Mouse (Mus musculus) ZHBTc4 (cell line): Measurements from ENCODE around the gene Cemip.
A peak's percentile ranks its signal among the peaks of the same experiment; 100 is the strongest.
"Not testable (repeated sequence)": the region's sequence is repeated elsewhere in the genome, so short reads cannot be mapped to it uniquely, and the experiment has no call there.

ENCODE experiments used
- DNase-seq: peaks from one replicate; pipeline ENCODE4 v3.0.0-alpha.2; 2011; ENCODE audit warnings: low read depth, low spot score

Cemip gene

DNA sequence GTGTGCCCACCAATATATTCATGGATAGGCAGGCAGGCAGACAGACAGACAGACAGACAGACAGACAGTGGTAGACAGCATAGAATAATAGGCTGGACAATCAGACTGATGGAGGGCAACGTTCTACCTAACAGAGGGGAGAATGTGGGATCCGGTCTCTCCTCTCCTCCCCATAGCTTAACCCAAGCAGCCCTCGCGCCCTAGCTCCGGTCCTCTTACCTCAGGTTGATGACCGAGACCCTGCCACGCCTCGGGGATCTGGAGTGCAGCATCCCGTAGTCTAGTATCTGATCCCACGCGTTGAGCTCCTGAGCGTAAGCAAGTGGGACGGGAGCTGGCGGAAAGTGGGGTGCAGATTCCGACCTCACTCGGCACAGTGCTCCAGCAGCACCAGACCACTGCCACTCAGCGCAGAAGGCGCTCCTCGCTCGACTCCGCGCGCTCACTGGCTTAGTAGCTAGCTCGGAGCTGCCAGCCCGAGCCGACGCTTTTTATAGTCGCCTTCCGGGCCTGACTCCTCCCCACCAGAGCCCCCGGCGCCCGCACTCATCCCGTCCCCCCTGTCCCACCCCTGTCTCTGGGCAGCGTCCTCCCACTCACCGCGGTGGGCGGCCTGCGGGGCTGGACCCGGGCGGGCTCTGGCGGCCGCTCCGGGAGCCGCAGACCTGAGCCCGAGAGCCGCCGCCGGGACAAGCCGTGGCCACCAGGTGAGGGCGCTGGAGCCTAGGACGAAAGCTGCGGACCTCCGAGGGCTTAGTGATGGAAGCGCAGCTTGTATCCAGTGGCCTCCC, at the start of gene Cemip:
TSS of gene Cemip (minus strand) at position 464 of the 791 bp plus-strand sequence.
- peak; percentile 81 for DNase-seq

GRCm38 (mm10) chr7:84132704-84133103, 46.4 kb upstream of the Cemip start:
- DNase-seq = no peak

GRCm38 (mm10) chr7:84131736-84132135, 45.4 kb upstream of the Cemip start:
- no peak for DNase-seq

GRCm38 (mm10) chr7:84128661-84129060, 42.4 kb upstream of the Cemip start:
- DNase-seq = no peak

GRCm38 (mm10) chr7:84125730-84126129, 39.4 kb upstream of the Cemip start:
- DNase-seq = no peak

DNA sequence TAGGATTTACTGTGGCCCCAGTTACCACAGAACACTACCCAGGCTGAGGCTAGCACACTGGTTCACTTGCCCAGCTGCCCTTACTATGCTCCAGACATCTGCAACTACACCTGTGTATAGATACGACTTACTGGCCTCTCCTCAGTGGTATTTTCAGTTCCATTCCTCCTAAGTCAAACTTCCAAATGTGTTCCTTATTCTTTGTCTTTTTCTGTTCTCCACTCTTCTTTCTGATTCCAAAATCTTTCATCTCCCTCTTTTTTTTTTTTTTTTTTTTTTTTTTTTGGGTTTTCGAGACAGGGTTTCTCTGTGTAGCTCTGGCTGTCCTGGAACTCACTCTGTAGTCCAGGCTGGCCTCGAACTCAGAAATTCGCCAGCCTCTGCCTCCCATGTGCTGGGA, 37.3 kb upstream of the Cemip start:
- DNase-seq = not testable (repeated sequence)

GRCm38 (mm10) chr7:84121778-84122177, 35.5 kb upstream of the Cemip start:
- DNase-seq = no peak

- no peak for DNase-seq
Measured at GRCm38 (mm10) chr7:84120142-84120760, 33.9 kb upstream of the Cemip start.

- DNase-seq = peak; percentile 12
Measured at GRCm38 (mm10) chr7:84119216-84120105, 33.2 kb upstream of the Cemip start.

DNA sequence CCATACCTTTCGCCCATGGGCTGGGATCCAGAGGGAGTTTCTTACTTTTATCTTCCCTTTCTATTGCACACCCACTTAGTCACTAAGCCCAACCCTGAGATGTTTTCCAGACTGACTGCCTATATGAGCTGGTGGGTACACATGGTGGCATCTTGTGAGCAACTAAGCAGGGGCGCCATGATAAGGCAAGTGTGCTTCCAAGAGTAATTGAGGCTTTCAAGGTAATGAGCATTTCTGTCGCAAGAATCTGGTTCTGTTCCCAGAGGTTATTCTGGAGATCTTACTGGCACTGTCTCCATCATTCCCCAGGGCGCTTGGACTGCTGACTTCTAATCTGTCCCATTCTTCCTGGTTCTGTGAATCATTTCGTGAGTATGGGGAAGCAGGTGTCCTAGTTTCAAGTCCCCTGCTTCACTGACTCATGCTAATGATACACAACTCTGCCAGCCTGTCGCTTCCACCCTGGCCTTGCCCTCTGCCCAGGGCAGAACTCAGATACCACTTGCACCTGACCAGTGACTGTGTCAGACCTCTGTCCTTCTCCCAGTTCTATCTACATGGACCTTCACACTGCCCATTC, 31.3 kb upstream of the Cemip start:
- no peak for DNase-seq

DNA sequence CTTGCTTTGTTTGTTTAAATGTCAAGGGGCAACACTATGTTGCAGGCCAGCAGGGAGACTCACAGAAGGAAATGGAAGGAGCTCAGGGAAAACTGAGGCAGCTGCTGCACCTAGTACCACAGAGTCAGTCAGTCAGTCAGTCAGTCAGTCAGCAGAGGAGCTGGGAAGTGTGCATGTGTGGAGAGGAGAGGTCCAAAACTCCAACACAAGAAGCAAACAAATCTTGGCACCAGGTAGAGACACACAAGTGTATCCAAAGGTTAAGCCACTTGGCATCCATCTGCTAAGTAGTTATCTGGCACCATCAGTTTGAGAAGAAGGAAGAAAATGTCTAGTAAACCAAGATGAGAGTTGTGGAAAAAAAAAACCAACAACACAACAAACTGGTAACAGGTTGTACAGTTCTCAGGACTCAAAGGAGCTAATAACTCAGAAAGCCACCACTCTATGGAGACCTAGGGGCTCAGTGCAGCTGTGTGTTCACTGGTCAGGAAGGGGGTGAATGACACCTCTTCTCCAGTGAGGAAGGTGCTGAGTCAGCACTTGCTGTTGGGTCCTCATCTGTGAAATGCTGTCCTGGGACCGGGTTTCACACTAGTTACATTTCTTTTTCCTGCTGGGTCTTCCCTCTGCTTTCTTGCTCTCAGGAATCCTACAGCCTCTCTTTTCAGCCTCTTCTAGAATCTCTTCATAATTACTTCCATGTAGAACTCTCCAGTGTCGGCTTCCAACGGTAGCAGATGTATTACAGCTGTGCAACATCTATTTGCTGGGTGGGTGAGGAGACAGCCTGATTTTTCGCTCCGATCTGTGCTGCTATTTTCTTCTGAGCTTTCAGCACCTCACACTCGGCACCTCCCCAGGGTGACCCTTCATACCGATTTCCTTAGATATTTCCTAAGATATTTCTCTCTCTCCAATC, 30.6 kb upstream of the Cemip start:
- DNase-seq = no peak

DNA sequence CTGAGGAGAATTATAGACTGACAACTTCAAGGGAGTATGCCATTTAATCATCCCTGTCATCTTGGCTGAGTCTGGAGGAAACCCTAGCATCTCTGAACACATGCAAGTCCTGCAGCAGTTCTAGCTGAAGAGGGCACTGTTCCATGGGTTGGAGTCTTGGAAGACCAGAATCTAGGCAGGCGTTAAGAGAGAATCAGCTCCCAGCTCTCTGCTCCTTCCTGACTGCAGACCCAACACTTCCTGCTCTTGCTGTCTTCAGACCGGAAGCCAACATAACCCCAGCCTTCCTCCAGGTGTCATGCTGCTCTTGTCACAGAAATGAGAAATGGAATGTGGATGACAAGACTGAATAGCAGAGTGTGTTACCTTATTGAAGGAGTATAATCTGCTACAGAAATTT, 29.1 kb upstream of the Cemip start:
- peak; percentile 27 for DNase-seq

DNA sequence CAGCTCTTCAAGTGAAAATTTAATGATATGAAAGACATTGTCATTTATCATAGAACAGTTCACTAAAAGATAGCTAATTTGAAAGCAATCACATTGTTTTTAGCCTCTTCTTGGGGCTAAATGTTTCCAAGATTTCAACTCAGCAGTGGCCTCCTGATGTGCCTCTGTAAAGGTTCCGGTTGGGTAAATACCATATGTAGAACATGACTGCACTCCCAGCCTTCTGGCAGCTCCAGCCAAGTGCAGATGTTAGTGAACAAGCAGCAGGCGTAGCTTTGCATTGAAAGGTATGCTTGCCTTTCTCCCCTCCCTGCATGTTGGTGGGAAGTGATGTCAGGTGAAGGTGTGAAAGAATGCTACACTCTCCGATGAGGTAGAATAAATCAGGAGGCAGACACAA, 28.5 kb upstream of the Cemip start:
- DNase-seq = no peak

GRCm38 (mm10) chr7:84113035-84113390, 26.7 kb upstream of the Cemip start:
- DNase-seq = no peak

DNA sequence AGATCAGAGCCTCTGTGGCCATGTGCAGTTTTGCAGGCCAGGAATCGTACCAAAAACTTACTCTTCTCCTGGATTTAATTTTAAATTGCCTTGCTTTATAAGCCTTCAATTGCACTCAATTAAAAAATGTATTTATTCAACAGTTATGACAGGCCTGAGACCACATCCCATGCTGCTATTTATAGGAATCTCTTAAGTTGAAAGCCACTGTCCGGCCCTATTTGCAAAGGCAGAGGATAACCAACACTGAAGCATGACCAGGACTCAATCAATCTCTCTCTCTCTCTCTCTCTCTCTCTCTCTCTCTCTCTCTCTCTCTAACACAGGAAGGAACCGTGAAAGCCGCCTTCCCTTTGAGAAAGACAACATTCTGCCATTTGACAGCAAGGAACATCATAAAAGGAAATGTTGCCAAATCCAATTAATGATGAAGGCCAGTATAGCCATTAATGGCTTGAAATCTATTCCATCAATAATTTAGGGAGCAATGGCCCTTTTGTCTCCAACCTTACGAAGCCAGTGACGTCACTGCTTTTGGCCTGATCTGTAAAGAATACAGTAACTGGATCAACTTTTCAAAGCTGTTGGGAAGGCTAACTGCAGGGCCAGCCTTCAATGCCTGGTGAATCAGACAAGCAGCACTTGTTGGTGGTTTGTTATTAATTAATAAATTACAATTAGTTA, 26.2 kb upstream of the Cemip start:
- DNase-seq = no peak

- DNase-seq = no peak
Measured at GRCm38 (mm10) chr7:84111716-84112350, 25.5 kb upstream of the Cemip start.

DNA sequence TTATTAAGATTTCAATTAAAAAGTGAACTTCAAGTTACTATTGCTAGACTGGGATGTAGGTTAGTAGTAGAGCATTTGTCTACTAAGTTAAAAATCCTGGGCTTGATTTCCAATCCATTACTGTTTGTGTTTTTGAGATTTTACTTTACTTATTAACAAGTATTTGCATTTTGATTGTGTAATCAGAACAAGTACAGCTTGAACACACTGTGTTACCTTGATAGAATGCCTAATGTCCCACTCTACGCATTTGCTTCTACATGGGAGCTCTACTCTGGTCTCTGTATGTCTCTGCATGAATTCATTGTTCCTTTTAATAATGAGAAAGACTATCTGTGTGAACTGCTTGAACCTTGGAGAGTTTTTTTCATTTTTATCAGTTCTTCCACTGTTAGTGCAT, 20.6 kb upstream of the Cemip start:
- no peak for DNase-seq

DNA sequence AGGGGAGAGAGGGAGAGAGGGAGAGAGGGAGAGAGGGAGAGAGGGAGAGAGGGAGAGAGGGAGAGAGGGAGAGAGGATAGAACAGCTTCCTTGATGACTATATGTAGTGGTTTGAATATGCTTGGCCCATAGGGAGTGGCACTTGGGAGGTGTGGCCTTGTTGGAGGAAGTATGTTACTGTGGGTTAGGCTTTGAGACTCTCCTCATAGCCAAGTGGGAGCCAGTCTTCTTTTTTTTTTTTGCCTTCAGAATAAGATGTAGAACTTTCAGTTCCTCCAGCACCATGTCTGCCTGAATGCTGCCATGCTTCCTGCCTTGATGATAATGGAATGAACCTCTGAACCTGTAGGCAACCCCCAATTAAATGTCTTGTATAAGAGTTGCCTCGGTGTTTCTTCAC, 16.3 kb upstream of the Cemip start:
- no peak for DNase-seq

DNA sequence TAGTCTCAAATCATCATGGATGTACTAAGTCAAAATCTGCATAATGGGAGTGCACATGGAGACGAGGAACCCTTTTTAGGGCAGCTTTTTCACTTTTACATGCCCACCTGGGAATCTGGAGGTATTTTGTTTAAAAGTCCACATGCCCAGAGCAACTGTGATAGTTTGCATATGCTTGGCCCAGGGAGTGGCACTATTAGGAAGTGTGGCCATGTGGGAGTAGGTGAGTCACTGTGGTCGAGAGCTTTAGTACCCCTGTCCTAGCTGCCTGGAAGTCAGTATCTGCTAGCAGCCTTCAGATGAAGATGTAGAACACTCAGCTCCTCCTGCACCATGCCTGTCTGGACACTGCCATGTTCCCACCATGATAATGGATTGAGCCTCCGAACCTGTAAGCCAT, 14.4 kb upstream of the Cemip start:
- no peak for DNase-seq

DNA sequence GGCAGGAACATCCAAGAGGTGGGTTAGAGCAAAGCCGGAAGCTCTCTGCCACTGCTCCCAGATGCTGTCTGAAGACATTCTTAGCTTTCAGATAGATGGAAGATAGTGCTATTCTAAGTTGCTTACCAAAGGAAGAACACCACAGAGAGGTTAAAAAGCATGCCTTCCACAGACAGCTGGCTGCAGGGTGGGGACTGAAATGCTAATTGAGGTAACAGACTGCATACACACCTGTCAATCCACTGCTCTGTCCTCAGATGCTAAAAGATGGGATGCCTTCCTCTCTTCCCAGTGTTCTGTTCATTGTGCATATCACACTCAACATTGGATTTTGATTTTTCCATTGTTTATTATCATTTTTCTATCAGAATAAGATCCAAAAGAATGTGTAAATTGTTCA, 11.8 kb upstream of the Cemip start:
- DNase-seq = peak; percentile 34
